Mouse (Mus musculus): Measurements from ENCODE around the gene Rasal3.

GRCm38 (mm10) chr17:32424034-32424433, 20.7 kb upstream of the Rasal3 start, which contains the start of gene Pglyrp2:
- TF ChIP-seq CTCF (IDR thresholded peaks at IDR 0.05; ENCODE audit: low read depth, low read length) (no peak), POLR2A (IDR thresholded peaks at IDR 0.05; ENCODE audit: insufficient read depth, low read length) (no peak)
